14 mouse cellular contexts compared by ENCODE assay signal in genomic region chr1:37318558-37318957, GRCm38 (mm10).
"Had no signal": no experiment of that assay in that cellular context is flagged by ENCODE, and none has a peak within 500 bp of the region (broad histone marks: within the 10 kb centered on the region; RNA-seq: fewer than 3 reads in every experiment).

No protein-coding gene starts in this region.

- H3K4me1 ChIP-seq: midbrain, embryonic 15.5 days had no signal

- H3K4me3 ChIP-seq: intestine, embryonic 15.5 days; limb, embryonic 15.5 days; midbrain, embryonic 10.5 days; midbrain, embryonic 15.5 days; neural tube, embryonic 12.5 days had no signal

- ATAC-seq: intestine, embryonic 15.5 days; midbrain, embryonic 15.5 days had no signal

- H3K9me3 ChIP-seq: intestine, embryonic 15.5 days; limb, embryonic 15.5 days; midbrain, embryonic 10.5 days; midbrain, embryonic 15.5 days; neural tube, embryonic 12.5 days had no signal

- H3K36me3 ChIP-seq: intestine, embryonic 15.5 days; limb, embryonic 15.5 days; midbrain, embryonic 10.5 days; midbrain, embryonic 15.5 days; neural tube, embryonic 12.5 days had no signal

- H3K4me2 ChIP-seq: intestine, embryonic 15.5 days; limb, embryonic 15.5 days; lung, embryonic 14.5 days; midbrain, embryonic 15.5 days; neural tube, embryonic 12.5 days had no signal

- DNase-seq: kidney, adult 8-10 months; kidney, postnatal 25 days; left cerebral cortex, postnatal 4 days; lung, embryonic 14.5 days; lung, postnatal 10 days; lung, postnatal 4 days; thymus, postnatal 14 days had no signal

- H3K27me3 ChIP-seq: intestine, embryonic 15.5 days; limb, embryonic 15.5 days; midbrain, embryonic 15.5 days; neural tube, embryonic 12.5 days had no signal

- H3K9ac ChIP-seq: intestine, embryonic 15.5 days; limb, embryonic 15.5 days; liver, embryonic 14.5 days; lung, embryonic 14.5 days; midbrain, embryonic 15.5 days; neural tube, embryonic 12.5 days had no signal

- H3K27ac ChIP-seq: intestine, embryonic 15.5 days; limb, embryonic 15.5 days; liver, embryonic 14.5 days; midbrain, embryonic 10.5 days; midbrain, embryonic 15.5 days; neural tube, embryonic 12.5 days; stomach, postnatal 0 days had no signal
